Mouse (Mus musculus): ENCODE measurements around the gene Xbp1. TPM values are rescaled to one million over a fixed set of nuclear protein-coding genes. Genes with fewer than 3 reads are reported as not detected.
"Not testable (repeated sequence)": the region's sequence is repeated elsewhere in the genome, so short reads cannot be mapped to it uniquely, and the experiment has no call there.

Xbp1 gene
- 62.4 TPM for polyA plus RNA-seq (2012; fragmentation: generic; extraction: Trizol)
- long read RNA-seq, experiment 1, transcript Xbp1-201 (5 exons, 2,129 nt): major isoform, 142 of 160 reads
- long read RNA-seq, experiment 1, partial matches to known transcripts: 0 of 160 reads
- long read RNA-seq, experiment 1, other reads (novel, unspliced or antisense): 18 of 160 reads
- long read RNA-seq, experiment 2, transcript Xbp1-201 (5 exons, 2,129 nt): major isoform, 359 of 393 reads
- long read RNA-seq, experiment 2, partial matches to known transcripts: 4 of 393 reads
- long read RNA-seq, experiment 2, other reads (novel, unspliced or antisense): 25 of 393 reads

GRCm38 (mm10) chr11:5520412-5521265, at the start of gene Xbp1:
Gene Xbp1 (plus strand): TSS chr11:5520659.
- Histone ChIP-seq H3K79me3 (ENCODE audit: low read depth) (peaks cover 23% of the 10 kb centered on the region), H3ac (ENCODE audit: control insufficient read depth, insufficient read length, low read depth) (peak within 1 kb of the TSS; percentile 92), H3K4me3 (ENCODE audit: insufficient read depth, poor library complexity, severe bottlenecking) (peak within 1 kb of the TSS; percentile 99), H3K36me3 (ENCODE audit: control insufficient read depth, insufficient read depth) (peaks cover 35% of the 10 kb centered on the region), H3K79me2 (ENCODE audit: control insufficient read depth, insufficient read depth) (peaks cover 44% of the 10 kb centered on the region), H3K27me3 (ENCODE audit: control insufficient read depth, insufficient read depth, insufficient read length) (no peaks in the 10 kb centered on the region)
- TF ChIP-seq USF1 (IDR thresholded peaks at IDR 0.05; ENCODE audit: low read depth) (no peak), FOSL1 (IDR thresholded peaks at IDR 0.05; ENCODE audit: insufficient read depth, low read length, poor library complexity, severe bottlenecking) (no peak), MAX (IDR thresholded peaks at IDR 0.05) (peak; percentile 75), MYOD1 (IDR thresholded peaks at IDR 0.05; ENCODE audit: control insufficient read depth, insufficient read length, low read depth) (peak; percentile 61)

- no peaks in the 10 kb centered on the region for H3K79me3 ChIP-seq (ENCODE audit: low read depth)
- H3K79me2 ChIP-seq (ENCODE audit: control insufficient read depth, insufficient read depth): no peaks in the 10 kb centered on the region
- H3K27me3 ChIP-seq (ENCODE audit: control insufficient read depth, insufficient read depth, insufficient read length): no peaks in the 10 kb centered on the region
- H3ac ChIP-seq (ENCODE audit: control insufficient read depth, insufficient read length, low read depth): no peak overlapping the region
- TF ChIP-seq MYOD1 (IDR thresholded peaks at IDR 0.05; ENCODE audit: control insufficient read depth, insufficient read length, low read depth) (no peak), CTCF (IDR thresholded peaks at IDR 0.05; ENCODE audit: control insufficient read depth, insufficient read depth, insufficient read length) (peak; percentile 61), FOSL1 (IDR thresholded peaks at IDR 0.05; ENCODE audit: insufficient read depth, low read length, poor library complexity, severe bottlenecking) (no peak)
- no peak overlapping the region for H3K4me3 ChIP-seq (ENCODE audit: insufficient read depth, poor library complexity, severe bottlenecking)
- H3K36me3 ChIP-seq (ENCODE audit: control insufficient read depth, insufficient read depth): no peaks in the 10 kb centered on the region
These were observed 46.3 kb upstream of the Xbp1 start for GRCm38 (mm10) chr11:5474130-5474529.

GRCm38 (mm10) chr11:5475556-5476118, 44.8 kb upstream of the Xbp1 start:
- not testable (repeated sequence) for H3K4me3 ChIP-seq (ENCODE audit: insufficient read depth, poor library complexity, severe bottlenecking); H3K79me2 ChIP-seq (ENCODE audit: control insufficient read depth, insufficient read depth); H3K27me3 ChIP-seq (ENCODE audit: control insufficient read depth, insufficient read depth, insufficient read length); H3K36me3 ChIP-seq (ENCODE audit: control insufficient read depth, insufficient read depth); H3K79me3 ChIP-seq (ENCODE audit: low read depth); H3ac ChIP-seq (ENCODE audit: control insufficient read depth, insufficient read length, low read depth)

GRCm38 (mm10) chr11:5476806-5477205, 43.7 kb upstream of the Xbp1 start:
- no peak overlapping the region for H3ac ChIP-seq (ENCODE audit: control insufficient read depth, insufficient read length, low read depth)
- TF ChIP-seq MYOG (IDR thresholded peaks at IDR 0.05; ENCODE audit: control insufficient read depth, extremely low read depth, insufficient read length) (no peak), USF1 (IDR thresholded peaks at IDR 0.05; ENCODE audit: low read depth) (no peak), MYOD1 (IDR thresholded peaks at IDR 0.05; ENCODE audit: control insufficient read depth, insufficient read length, low read depth) (no peak), CEBPB (IDR thresholded peaks at IDR 0.05; ENCODE audit: low read depth) (no peak), CTCF (IDR thresholded peaks at IDR 0.05; ENCODE audit: control insufficient read depth, insufficient read depth, insufficient read length) (no peak), MAX (IDR thresholded peaks at IDR 0.05) (no peak), FOSL1 (IDR thresholded peaks at IDR 0.05; ENCODE audit: insufficient read depth, low read length, poor library complexity, severe bottlenecking) (no peak)
- no peaks in the 10 kb centered on the region for H3K79me2 ChIP-seq (ENCODE audit: control insufficient read depth, insufficient read depth)
- H3K36me3 ChIP-seq (ENCODE audit: control insufficient read depth, insufficient read depth): no peaks in the 10 kb centered on the region
- no peak overlapping the region for H3K4me3 ChIP-seq (ENCODE audit: insufficient read depth, poor library complexity, severe bottlenecking)
- no peaks in the 10 kb centered on the region for H3K27me3 ChIP-seq (ENCODE audit: control insufficient read depth, insufficient read depth, insufficient read length)
- H3K79me3 ChIP-seq (ENCODE audit: low read depth): no peaks in the 10 kb centered on the region

- no peaks in the 10 kb centered on the region for H3K79me2 ChIP-seq (ENCODE audit: control insufficient read depth, insufficient read depth)
- no peak for TF ChIP-seq CEBPB (IDR thresholded peaks at IDR 0.05; ENCODE audit: low read depth)
- no peaks in the 10 kb centered on the region for H3K79me3 ChIP-seq (ENCODE audit: low read depth)
- no peak overlapping the region for H3K4me3 ChIP-seq (ENCODE audit: insufficient read depth, poor library complexity, severe bottlenecking)
- no peak overlapping the region for H3ac ChIP-seq (ENCODE audit: control insufficient read depth, insufficient read length, low read depth)
- H3K36me3 ChIP-seq (ENCODE audit: control insufficient read depth, insufficient read depth): no peaks in the 10 kb centered on the region
- no peaks in the 10 kb centered on the region for H3K27me3 ChIP-seq (ENCODE audit: control insufficient read depth, insufficient read depth, insufficient read length)
These were observed 42.3 kb upstream of the Xbp1 start for GRCm38 (mm10) chr11:5478193-5478592.

GRCm38 (mm10) chr11:5478831-5479230, 41.6 kb upstream of the Xbp1 start:
- Histone ChIP-seq H3ac (ENCODE audit: control insufficient read depth, insufficient read length, low read depth) (no peak overlapping the region), H3K4me3 (ENCODE audit: insufficient read depth, poor library complexity, severe bottlenecking) (no peak overlapping the region), H3K79me2 (ENCODE audit: control insufficient read depth, insufficient read depth) (no peaks in the 10 kb centered on the region), H3K36me3 (ENCODE audit: control insufficient read depth, insufficient read depth) (no peaks in the 10 kb centered on the region), H3K27me3 (ENCODE audit: control insufficient read depth, insufficient read depth, insufficient read length) (no peaks in the 10 kb centered on the region), H3K79me3 (ENCODE audit: low read depth) (no peaks in the 10 kb centered on the region)
- TF ChIP-seq MAX (IDR thresholded peaks at IDR 0.05) (no peak), FOSL1 (IDR thresholded peaks at IDR 0.05; ENCODE audit: insufficient read depth, low read length, poor library complexity, severe bottlenecking) (no peak), USF1 (IDR thresholded peaks at IDR 0.05; ENCODE audit: low read depth) (no peak), CTCF (IDR thresholded peaks at IDR 0.05; ENCODE audit: control insufficient read depth, insufficient read depth, insufficient read length) (no peak), CEBPB (IDR thresholded peaks at IDR 0.05; ENCODE audit: low read depth) (no peak), MYOD1 (IDR thresholded peaks at IDR 0.05; ENCODE audit: control insufficient read depth, insufficient read length, low read depth) (no peak), MYOG (IDR thresholded peaks at IDR 0.05; ENCODE audit: control insufficient read depth, extremely low read depth, insufficient read length) (no peak)
